Mouse (Mus musculus) T-helper 1 cell (primary cell): Measurements from ENCODE around the gene Ccdc107.

Experiments used
- in situ Hi-C: fragments of 300-600 bp; cut with MboI, MseI; formaldehyde crosslinking; loops from one replicate; pipeline ENCODE4 v1.15.1; 2025; ENCODE audit warnings: high pct_unique_total_duplicates

Gene Ccdc107

DNA sequence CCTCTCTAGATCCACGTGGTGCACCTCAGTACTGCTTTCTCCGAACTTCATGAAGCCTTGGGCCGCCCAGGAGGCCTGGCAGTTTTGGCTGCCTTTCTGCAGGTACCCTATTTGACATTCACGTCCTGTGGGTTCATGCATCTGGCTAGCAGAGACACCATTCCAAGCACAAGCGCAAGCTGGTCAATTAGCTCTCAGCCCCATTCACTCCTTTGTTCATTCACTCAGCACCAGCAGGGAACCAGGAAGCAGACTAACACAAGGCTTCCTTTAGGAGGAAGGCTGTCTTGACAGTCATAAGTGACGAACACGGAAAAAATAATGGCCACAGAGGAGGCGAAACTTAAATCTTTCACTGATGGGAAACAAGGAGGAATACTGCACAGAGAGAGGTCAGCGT, 16.4 kb downstream of the Ccdc107 start:
- in situ Hi-C loops: no loop called here

DNA sequence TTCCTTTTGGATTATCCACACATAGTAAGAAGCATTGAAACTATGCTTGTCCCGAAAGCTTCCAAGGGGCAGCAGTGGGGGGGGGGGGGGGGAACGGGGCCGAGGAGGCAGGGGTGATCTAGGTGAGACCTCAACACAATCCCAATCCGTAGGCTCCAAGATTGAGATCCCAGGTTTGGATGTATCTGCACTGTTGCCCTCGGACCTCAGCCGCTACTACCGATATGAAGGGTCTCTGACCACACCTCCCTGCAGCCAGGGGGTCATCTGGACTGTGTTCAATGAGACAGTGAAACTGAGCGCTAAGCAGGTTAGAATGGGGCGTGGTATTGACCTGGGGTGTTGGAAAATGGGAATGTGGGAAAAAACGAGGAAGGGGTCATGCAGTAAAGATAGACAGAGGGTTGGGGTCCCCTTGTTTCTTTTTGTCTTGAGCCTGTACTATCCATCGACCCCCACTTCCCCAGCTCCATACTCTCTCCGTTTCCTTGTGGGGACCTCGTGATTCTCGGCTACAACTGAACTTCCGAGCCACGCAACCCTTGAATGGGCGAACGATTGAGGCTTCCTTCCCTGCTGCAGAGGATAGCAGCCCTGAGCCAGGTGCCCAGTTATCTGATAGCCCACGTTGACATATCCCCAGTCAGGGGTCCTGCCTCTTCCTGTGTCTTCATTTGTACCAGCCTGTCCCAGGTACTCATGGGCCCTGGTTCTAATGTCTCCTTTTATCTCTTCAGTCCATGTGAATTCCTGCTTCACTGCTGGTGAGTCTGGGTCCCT, 19.2 kb downstream of the Ccdc107 start:
- in situ Hi-C loops: no loop called here

DNA sequence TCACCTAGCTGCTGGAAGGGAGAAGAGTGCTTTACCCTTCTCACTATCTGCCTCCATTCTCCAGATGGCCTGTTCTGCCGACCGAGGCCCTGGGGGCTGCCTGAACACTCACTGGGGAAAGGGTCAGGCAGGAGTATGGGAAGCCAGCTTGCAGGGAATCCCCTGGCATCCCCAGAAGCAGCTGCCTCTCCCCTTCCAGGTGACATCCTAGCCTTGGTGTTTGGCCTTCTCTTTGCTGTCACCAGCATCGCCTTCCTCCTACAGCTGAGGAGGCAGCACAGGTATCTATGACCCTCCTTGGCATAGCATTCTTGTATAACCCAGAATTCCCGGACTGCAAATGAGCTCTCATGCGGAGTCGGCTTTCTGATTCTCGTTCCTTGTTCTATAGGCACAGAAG, 20.0 kb downstream of the Ccdc107 start:
- in situ Hi-C loops: no loop called here

DNA sequence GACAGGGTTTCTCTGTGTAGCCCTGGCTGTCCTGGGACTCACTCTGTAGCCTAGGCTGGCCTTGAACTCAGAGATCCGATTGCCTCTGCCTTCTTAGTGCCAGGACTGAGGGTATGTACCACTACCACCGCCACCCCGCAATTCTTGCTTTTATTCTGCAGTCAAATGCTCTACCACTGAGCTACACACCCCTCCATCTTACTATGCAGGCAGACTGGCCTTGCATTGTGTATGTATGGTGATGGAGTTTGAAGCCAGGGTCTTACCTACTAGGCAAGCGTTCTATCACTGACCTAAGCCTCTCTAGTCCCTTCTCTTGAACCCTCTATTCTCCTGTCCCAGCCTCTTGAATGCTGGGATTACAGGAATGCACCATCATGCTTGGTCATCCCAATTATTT, 20.6 kb downstream of the Ccdc107 start:
- in situ Hi-C loops: no loop called here

DNA sequence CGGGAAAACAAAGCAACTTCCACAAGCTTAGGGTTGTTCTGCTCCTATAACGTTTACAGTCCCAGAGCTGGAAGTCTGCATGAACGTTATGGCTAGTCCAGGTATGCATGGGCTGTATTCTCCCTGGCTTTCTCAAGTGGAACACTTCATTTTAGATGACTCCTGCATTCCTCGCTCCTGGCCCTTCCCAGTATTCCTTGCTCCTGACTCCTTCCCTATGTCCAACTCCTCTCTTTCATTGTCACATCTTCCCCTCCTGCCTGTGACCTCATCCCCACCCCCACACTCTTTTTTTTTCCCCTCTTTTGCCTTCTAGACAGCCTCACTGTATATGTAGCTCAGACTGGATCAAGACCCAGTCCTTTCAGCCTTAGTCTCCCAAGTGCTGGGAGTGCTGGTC, 21.1 kb downstream of the Ccdc107 start:
- in situ Hi-C loops: no loop called here

DNA sequence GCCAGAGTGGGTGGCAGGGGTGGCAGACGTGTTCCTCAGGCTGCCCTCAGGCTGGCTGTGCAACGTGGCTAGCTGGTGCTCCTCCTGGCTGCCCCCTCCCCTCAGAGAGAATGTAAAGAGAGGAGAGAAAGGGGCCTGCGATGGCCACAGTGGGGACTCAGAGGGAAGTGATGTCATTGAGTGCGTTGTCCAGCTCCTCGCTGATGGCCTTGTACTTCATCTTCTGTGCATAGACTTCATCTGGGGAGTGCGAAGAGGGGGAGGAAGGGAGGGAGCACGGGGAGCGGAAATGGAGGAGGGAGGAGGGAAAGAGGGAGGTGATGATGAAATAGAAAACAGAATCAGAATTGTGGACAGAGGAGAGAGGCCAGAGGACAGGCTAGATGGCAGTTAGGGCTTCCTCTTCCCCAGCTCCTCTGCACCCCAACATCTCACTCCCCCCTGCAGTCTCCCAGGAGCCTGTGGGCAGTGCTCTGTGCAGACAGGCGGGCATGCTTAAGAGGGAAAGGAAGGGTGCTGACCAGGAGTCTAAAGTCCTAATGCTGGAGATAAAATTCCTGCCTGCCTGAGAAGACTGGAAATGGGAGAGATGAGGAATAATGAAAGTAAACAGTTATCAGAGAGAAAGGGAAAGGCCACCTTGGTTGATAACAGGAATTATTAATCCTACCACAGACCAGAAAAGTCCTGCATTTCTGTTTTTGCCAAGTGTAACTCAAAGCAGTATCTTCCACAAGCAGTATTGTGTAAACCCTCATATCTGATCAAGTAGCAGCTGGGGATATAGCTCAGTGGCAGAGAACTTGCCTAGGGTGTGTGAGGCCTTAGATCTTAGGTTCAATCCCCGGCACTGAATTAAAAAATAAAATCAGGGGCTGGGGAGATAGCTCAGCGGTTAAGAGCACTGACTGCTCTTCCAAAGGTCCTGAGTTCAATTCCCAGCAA, 23.3 kb downstream of the Ccdc107 start:
- in situ Hi-C loops: no loop called here

GRCm38 (mm10) chr4:43519551-43519950, 26.9 kb downstream of the Ccdc107 start:
- in situ Hi-C loops: no loop called here

- in situ Hi-C loops: no loop called here
These were observed 27.3 kb downstream of the Ccdc107 start for GRCm38 (mm10) chr4:43519956-43520355.

- in situ Hi-C loops: no loop called here
These were observed 35.2 kb downstream of the Ccdc107 start for GRCm38 (mm10) chr4:43527880-43528279.

GRCm38 (mm10) chr4:43528487-43528886, 35.8 kb downstream of the Ccdc107 start:
- in situ Hi-C loops: no loop called here

- in situ Hi-C loops: no loop called here
These were observed 37.4 kb downstream of the Ccdc107 start for GRCm38 (mm10) chr4:43530081-43530501.

GRCm38 (mm10) chr4:43530581-43530980, 37.9 kb downstream of the Ccdc107 start:
- in situ Hi-C loops: no loop called here

GRCm38 (mm10) chr4:43533270-43533669, 40.6 kb downstream of the Ccdc107 start:
- in situ Hi-C loops: no loop called here

DNA sequence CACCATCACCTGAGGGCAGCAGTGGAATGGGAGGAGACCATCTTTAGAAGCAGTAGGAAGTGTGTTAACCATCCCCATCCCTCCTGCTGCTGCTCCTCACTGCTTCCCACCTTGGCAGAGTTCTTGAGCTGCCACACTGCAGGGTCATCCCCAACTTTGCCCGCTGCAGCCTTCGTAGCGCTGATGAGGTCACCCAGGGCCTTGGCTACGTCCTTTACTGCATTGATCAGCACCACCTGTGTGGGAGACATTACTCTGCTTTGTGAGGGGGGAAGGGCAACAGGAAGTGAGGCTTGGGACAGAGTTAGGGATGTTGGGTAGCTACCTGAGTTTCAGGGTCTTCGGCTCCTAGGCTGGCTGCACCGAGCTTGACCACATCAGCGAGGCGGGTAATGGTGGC, 42.9 kb downstream of the Ccdc107 start:
- in situ Hi-C loops: no loop called here

DNA sequence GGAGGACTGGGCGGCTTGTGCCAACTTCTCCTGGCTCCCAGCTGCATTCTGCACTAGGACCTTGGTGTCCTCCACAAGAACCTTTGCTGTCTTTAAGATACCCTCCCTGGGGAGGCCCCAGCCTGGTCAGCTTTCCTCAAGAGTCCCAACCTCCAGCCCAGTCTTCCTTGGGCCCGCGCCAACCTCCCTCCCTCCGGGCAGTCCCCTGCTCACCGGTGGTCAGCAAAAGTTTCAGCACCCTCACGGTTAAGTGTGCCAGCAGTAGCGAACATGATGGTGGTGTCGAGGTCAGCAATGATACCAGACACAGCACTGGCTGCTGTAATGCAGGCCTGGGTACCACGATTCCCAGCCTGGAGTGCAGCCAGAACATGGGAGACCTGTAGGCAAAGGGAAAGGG, 43.3 kb downstream of the Ccdc107 start:
- in situ Hi-C loops: no loop called here

DNA sequence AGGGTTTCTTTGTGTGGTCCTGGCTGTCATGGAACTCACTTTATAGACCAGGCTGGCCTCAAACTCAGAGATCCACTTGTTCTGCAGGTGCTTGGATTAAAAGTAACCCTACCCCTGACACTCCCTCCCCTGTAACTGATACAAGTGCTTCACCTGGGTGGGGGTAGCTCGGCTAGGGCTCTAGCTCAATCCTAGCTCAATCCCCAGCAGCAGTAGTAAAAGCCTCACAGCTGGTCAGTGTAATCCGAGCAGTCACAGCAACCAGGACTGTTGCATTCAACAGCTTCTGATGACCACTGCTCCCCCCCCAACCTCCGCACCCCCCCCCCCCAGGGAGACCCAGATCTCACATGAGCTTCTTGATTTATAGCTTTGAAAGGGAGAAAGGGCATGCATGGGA, 49.3 kb downstream of the Ccdc107 start:
- in situ Hi-C loops: no loop called here
